Mouse (Mus musculus): ENCODE measurements around the gene Oxsr1. TPM values are rescaled to one million over a fixed set of nuclear protein-coding genes. Genes with fewer than 3 reads are reported as not detected.

Oxsr1 gene
- polyA plus RNA-seq, 1 experiment = 6.6 TPM

GRCm38 (mm10) chr9:119337842-119338241 is 15.6 kb upstream of the Oxsr1 start:
- Histone ChIP-seq H3K4me1 (ENCODE audit: control insufficient read depth, insufficient read depth, low read length) (peaks cover 21% of the 10 kb centered on the region), H3K36me3 (ENCODE audit: control insufficient read depth, insufficient read depth, low read length) (no peaks in the 10 kb centered on the region; the same call in 1 of the 2 replicates), H3K27me3 (ENCODE audit: control insufficient read depth, insufficient read depth, low read length) (no peaks in the 10 kb centered on the region), H3K4me3 (ENCODE audit: control insufficient read depth, low read depth, low read length) (no peak overlapping the region), H3K27ac (ENCODE audit: control insufficient read depth, insufficient read depth, low read depth, low read length) (no peak overlapping the region)
- TF ChIP-seq POLR2A (IDR thresholded peaks at IDR 0.05; ENCODE audit: control insufficient read depth, low read depth, low read length) (no peak), CTCF (IDR thresholded peaks at IDR 0.05; ENCODE audit: control insufficient read depth, insufficient read depth, insufficient replicate concordance, low read depth, low read length) (no peak)

- Histone ChIP-seq H3K27ac (ENCODE audit: control insufficient read depth, insufficient read depth, low read depth, low read length) (no peak overlapping the region), H3K4me3 (ENCODE audit: control insufficient read depth, low read depth, low read length) (no peak overlapping the region), H3K27me3 (ENCODE audit: control insufficient read depth, insufficient read depth, low read length) (no peaks in the 10 kb centered on the region), H3K36me3 (ENCODE audit: control insufficient read depth, insufficient read depth, low read length) (no peaks in the 10 kb centered on the region; the same call in 1 of the 2 replicates), H3K4me1 (ENCODE audit: control insufficient read depth, insufficient read depth, low read length) (peaks cover 13% of the 10 kb centered on the region)
- no peak for TF ChIP-seq CTCF (IDR thresholded peaks at IDR 0.05; ENCODE audit: control insufficient read depth, insufficient read depth, insufficient replicate concordance, low read depth, low read length)
- no peak for TF ChIP-seq POLR2A (IDR thresholded peaks at IDR 0.05; ENCODE audit: control insufficient read depth, low read depth, low read length)
Observed at GRCm38 (mm10) chr9:119335571-119335970, 13.3 kb upstream of the Oxsr1 start.

DNA sequence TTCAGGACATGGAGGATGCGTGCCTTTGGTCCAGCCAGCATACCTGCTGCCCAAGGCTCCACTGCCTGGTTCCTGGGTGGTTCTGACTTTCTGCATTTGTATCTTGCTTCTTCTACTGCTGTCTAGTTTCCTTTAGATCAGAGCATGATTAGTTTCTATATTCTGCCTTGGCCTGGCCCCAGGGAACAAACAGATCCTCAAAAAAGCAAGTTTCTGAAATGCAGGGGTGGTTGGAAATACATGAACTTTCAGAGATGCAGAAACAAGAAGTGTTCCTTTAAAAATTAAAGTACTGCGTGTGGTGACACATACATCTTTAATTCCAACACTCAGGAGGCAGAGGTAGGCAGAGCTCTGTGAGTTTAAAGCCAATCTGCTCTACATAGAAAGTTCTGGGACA is 12.6 kb upstream of the Oxsr1 start:
- Histone ChIP-seq H3K4me3 (ENCODE audit: control insufficient read depth, low read depth, low read length) (no peak overlapping the region), H3K27me3 (ENCODE audit: control insufficient read depth, insufficient read depth, low read length) (no peaks in the 10 kb centered on the region), H3K27ac (ENCODE audit: control insufficient read depth, insufficient read depth, low read depth, low read length) (no peak overlapping the region), H3K4me1 (ENCODE audit: control insufficient read depth, insufficient read depth, low read length) (peaks cover 8% of the 10 kb centered on the region), H3K36me3 (ENCODE audit: control insufficient read depth, insufficient read depth, low read length) (no peaks in the 10 kb centered on the region; the same call in 1 of the 2 replicates)
- TF ChIP-seq CTCF (IDR thresholded peaks at IDR 0.05; ENCODE audit: control insufficient read depth, insufficient read depth, insufficient replicate concordance, low read depth, low read length) (no peak), POLR2A (IDR thresholded peaks at IDR 0.05; ENCODE audit: control insufficient read depth, low read depth, low read length) (no peak)

- Histone ChIP-seq H3K27me3 (ENCODE audit: control insufficient read depth, insufficient read depth, low read length) (no peaks in the 10 kb centered on the region), H3K36me3 (ENCODE audit: control insufficient read depth, insufficient read depth, low read length) (no peaks in the 10 kb centered on the region; the same call in 1 of the 2 replicates), H3K4me3 (ENCODE audit: control insufficient read depth, low read depth, low read length) (no peak overlapping the region), H3K27ac (ENCODE audit: control insufficient read depth, insufficient read depth, low read depth, low read length) (no peak overlapping the region), H3K4me1 (ENCODE audit: control insufficient read depth, insufficient read depth, low read length) (peaks cover 4% of the 10 kb centered on the region)
- TF ChIP-seq POLR2A (IDR thresholded peaks at IDR 0.05; ENCODE audit: control insufficient read depth, low read depth, low read length) (no peak), CTCF (IDR thresholded peaks at IDR 0.05; ENCODE audit: control insufficient read depth, insufficient read depth, insufficient replicate concordance, low read depth, low read length) (no peak)
Observed at GRCm38 (mm10) chr9:119334324-119334723, 12.1 kb upstream of the Oxsr1 start.

- Histone ChIP-seq H3K4me1 (ENCODE audit: control insufficient read depth, insufficient read depth, low read length) (no peaks in the 10 kb centered on the region), H3K4me3 (ENCODE audit: control insufficient read depth, low read depth, low read length) (no peak overlapping the region), H3K27ac (ENCODE audit: control insufficient read depth, insufficient read depth, low read depth, low read length) (no peak overlapping the region), H3K36me3 (ENCODE audit: control insufficient read depth, insufficient read depth, low read length) (no peaks in the 10 kb centered on the region), H3K27me3 (ENCODE audit: control insufficient read depth, insufficient read depth, low read length) (no peaks in the 10 kb centered on the region)
- no peak for TF ChIP-seq POLR2A (IDR thresholded peaks at IDR 0.05; ENCODE audit: control insufficient read depth, low read depth, low read length)
- no peak for TF ChIP-seq CTCF (IDR thresholded peaks at IDR 0.05; ENCODE audit: control insufficient read depth, insufficient read depth, insufficient replicate concordance, low read depth, low read length)
Observed at GRCm38 (mm10) chr9:119330186-119330963, 8.1 kb upstream of the Oxsr1 start.

DNA sequence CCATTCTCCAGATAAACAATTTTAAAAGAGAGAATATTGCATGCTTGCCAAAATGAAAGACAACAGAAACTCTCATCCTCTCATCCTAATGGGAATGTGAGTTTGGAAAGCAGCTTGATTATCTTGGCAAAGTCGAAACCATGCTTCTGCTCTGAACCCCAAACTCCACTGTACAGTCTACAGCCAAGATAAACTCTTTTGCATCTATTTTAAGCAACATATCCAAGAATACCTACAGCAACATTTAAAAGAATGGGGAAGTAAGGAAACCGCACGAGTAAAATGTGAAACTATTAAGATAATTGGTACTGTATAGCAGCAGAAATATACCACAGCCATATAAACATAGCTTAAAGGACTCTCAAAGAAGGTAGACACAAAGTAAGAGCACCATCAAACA is 6.3 kb upstream of the Oxsr1 start:
- Histone ChIP-seq H3K4me3 (ENCODE audit: control insufficient read depth, low read depth, low read length) (no peak overlapping the region), H3K27me3 (ENCODE audit: control insufficient read depth, insufficient read depth, low read length) (no peaks in the 10 kb centered on the region), H3K27ac (ENCODE audit: control insufficient read depth, insufficient read depth, low read depth, low read length) (no peak overlapping the region), H3K4me1 (ENCODE audit: control insufficient read depth, insufficient read depth, low read length) (no peaks in the 10 kb centered on the region), H3K36me3 (ENCODE audit: control insufficient read depth, insufficient read depth, low read length) (no peaks in the 10 kb centered on the region)
- TF ChIP-seq POLR2A (IDR thresholded peaks at IDR 0.05; ENCODE audit: control insufficient read depth, low read depth, low read length) (no peak), CTCF (IDR thresholded peaks at IDR 0.05; ENCODE audit: control insufficient read depth, insufficient read depth, insufficient replicate concordance, low read depth, low read length) (no peak)

DNA sequence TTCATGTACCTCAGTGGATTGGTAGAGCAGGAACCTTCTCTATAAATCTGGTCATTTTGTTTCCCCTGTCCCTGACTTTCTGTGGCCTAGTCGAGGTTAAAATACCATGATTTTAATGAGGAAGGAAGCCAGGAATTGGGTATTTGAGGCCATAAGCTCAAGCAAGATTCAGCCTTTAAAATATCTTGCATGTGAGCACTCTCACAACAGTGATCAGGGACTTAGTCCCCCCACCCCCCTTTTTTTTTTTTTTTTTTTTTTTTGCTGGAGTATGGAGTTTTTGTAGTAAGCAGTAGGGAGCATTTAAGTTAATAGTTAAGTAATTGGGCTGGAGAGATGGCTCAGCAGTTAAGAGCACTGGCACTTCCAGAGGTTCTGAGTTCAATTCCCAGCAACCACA is 1.9 kb upstream of the Oxsr1 start:
- Histone ChIP-seq H3K4me3 (ENCODE audit: control insufficient read depth, low read depth, low read length) (no peak overlapping the region), H3K36me3 (ENCODE audit: control insufficient read depth, insufficient read depth, low read length) (no peaks in the 10 kb centered on the region), H3K27me3 (ENCODE audit: control insufficient read depth, insufficient read depth, low read length) (no peaks in the 10 kb centered on the region)

More for the DNA sequence above, 1.9 kb upstream of the Oxsr1 start:
- no peak for TF ChIP-seq CTCF (IDR thresholded peaks at IDR 0.05; ENCODE audit: control insufficient read depth, insufficient read depth, insufficient replicate concordance, low read depth, low read length)
- TF ChIP-seq POLR2A (IDR thresholded peaks at IDR 0.05; ENCODE audit: control insufficient read depth, low read depth, low read length) = no peak
- peaks cover 12% of the 10 kb centered on the region for H3K4me1 ChIP-seq (ENCODE audit: control insufficient read depth, insufficient read depth, low read length)
- H3K27ac ChIP-seq (ENCODE audit: control insufficient read depth, insufficient read depth, low read depth, low read length) = no peak overlapping the region

Data from testis, adult 2 months (tissue).